Mouse (Mus musculus) cerebellum, adult 9-10 months (tissue): Measurements from ENCODE around the gene Ces1a.

ENCODE experiments used
- DNase-seq: peaks from one replicate; pipeline ENCODE4 v3.0.0; 2022

Ces1a gene

GRCm38 (mm10) chr8:92984376-92984775, 63.6 kb downstream of the Ces1a start:
- DNase-seq = no peak

- DNase-seq = no peak
These were observed 65.5 kb downstream of the Ces1a start for GRCm38 (mm10) chr8:92982491-92982890.

GRCm38 (mm10) chr8:92976656-92977055, 71.3 kb downstream of the Ces1a start:
- DNase-seq = no peak

GRCm38 (mm10) chr8:92972949-92973348, 75.0 kb downstream of the Ces1a start:
- DNase-seq = peak; percentile 3
